Mouse (Mus musculus) stomach, embryonic 15.5 days (tissue): Measurements from ENCODE around the gene Cdc42ep2. TPM values are rescaled to one million over a fixed set of nuclear protein-coding genes. Genes with fewer than 3 reads are reported as not detected.

Experiments used
- ATAC-seq: fragments of 200-750 bp; cut with Nextera tagmentation; 2 replicates; pipeline ENCODE4 v1.8.0; 2017; ENCODE audit warnings: low read depth, moderate number of reproducible peaks, moderate TSS enrichment; ENCODE audit not compliant: insufficient read depth, low FRiP score
- H3K27ac ChIP-seq: fragments of 300-500 bp; sonication (generic); 2 replicates; pipeline ENCODE4 v1.5.1; 2015; ENCODE audit warnings: mild to moderate bottlenecking, inconsistent platforms
- H3K27me3 ChIP-seq: fragments of 300-500 bp; sonication (generic); replicated peaks from 2 replicates; pipeline ENCODE4 v1.6.1; 2015; ENCODE audit warnings: inconsistent platforms
- H3K36me3 ChIP-seq: fragments of 300-500 bp; sonication (generic); 2 replicates; pipeline ENCODE4 v1.6.1; 2015; ENCODE audit warnings: inconsistent platforms
- H3K4me1 ChIP-seq: fragments of 300-500 bp; sonication (generic); 2 replicates; pipeline ENCODE4 v1.6.1; 2015; ENCODE audit warnings: inconsistent platforms
- H3K4me2 ChIP-seq: fragments of 300-500 bp; sonication (generic); 2 replicates; pipeline ENCODE4 v1.6.1; 2015; ENCODE audit warnings: mild to moderate bottlenecking, inconsistent platforms
- H3K4me3 ChIP-seq: fragments of 300-500 bp; sonication (generic); replicated peaks from 2 replicates; pipeline ENCODE4 v1.5.1; 2015; ENCODE audit warnings: inconsistent platforms
- H3K9ac ChIP-seq: fragments of 300-500 bp; sonication (generic); 2 replicates; pipeline ENCODE4 v1.6.1; 2015; ENCODE audit warnings: inconsistent platforms
- H3K9me3 ChIP-seq: fragments of 300-500 bp; sonication (generic); 2 replicates; pipeline ENCODE4 v1.6.1; 2016; ENCODE audit warnings: inconsistent platforms
- WGBS: fragments of 180-500 bp; shearing (Covaris S2); methylation state at CpG from one replicate; pipeline ENCODE4 v1.1.7; 2015; 5-methylcytosine and 5-hydroxymethylcytosine counted together
- polyA plus RNA-seq: library from polyadenylated mRNA; unstranded; fragments of >200 nt; fragmentation: Nextera tagmentation; extraction: Ambion mirVana; gene quantifications from 2 replicates; pipeline ENCODE4 v1.2.1, GENCODE M21; 2015

The Cdc42ep2 gene
- polyA plus RNA-seq, 1 experiment from 2014 or later, result 11.0 TPM

DNA sequence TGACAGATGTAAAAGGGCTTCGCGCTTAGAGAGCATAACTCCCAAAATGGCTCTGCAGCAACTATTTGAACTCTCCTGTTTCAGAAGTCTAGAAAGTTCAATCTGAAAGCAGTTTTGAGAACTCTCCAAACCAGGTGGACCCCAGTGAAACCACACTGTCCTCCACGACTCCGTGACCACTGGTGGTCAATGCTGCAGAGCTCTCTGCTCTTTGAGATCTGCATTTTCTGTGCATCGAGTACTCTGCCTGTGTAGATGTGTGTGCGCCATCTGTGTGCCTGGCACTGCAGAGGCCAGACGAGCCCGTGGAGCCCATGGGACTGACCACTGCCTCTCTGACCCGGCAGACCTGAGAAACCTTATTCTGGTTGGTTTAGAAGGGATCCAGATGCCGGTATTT is 30.3 kb upstream of the Cdc42ep2 start:
- Histone ChIP-seq H3K4me2 (peak overlapping the region; percentile 39; the same call in 1 of the 2 replicates), H3K27me3 (no peaks in the 10 kb centered on the region), H3K4me3 (no peak overlapping the region), H3K27ac (peak overlapping the region; percentile 63), H3K9me3 (no peaks in the 10 kb centered on the region), H3K36me3 (peaks cover 23% of the 10 kb centered on the region), H3K4me1 (peaks cover 11% of the 10 kb centered on the region), H3K9ac (no peak overlapping the region)
- no peak for ATAC-seq
- 83% methylated on average over 10 of the region's 10 CpGs for WGBS

DNA sequence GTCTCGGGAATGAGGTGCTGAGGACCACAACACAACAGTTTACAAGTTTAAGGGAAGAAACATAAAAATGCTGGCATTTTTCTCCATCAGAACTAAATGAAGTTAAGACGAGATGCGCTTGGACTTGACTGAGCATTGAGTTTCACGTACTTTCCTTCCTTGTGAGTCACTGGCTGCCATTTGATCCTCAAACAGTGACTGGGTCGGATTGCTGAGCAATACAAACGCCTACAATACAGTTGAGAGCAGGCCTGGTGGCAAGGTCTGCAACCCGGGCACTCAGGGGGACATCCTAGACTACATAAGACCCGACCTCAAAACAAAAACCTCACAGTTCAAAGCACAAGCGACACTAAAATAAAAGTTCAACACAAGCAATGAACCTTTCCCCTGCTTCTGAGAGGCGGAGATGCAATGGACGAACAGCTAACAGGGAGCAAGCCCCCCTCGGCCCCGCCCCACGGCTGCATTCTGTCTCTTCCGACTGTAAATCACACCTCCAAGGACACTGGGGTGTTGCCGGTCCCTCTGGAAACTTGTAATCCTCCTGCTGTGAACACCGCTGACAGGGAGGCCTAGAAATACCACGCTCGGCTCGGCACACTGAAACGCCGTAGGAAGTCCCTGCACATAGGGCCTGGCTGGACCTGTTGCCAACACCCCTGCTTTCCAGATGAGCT is 29.6 kb upstream of the Cdc42ep2 start:
- ATAC-seq, result no peak
- H3K4me3 ChIP-seq, result no peak overlapping the region
- H3K4me2 ChIP-seq, result no peak overlapping the region
- 0 out of 2 replicates have a peak overlapping the region, but pooled peaks have one; percentile 36 for H3K27ac ChIP-seq
- peaks cover 11% of the 10 kb centered on the region for H3K4me1 ChIP-seq
- WGBS, result 78% methylated on average over 22 of the region's 22 CpGs
- H3K27me3 ChIP-seq, result no peaks in the 10 kb centered on the region
- no peak overlapping the region for H3K9ac ChIP-seq
- H3K9me3 ChIP-seq, result no peaks in the 10 kb centered on the region
- H3K36me3 ChIP-seq, result peaks cover 25% of the 10 kb centered on the region

DNA sequence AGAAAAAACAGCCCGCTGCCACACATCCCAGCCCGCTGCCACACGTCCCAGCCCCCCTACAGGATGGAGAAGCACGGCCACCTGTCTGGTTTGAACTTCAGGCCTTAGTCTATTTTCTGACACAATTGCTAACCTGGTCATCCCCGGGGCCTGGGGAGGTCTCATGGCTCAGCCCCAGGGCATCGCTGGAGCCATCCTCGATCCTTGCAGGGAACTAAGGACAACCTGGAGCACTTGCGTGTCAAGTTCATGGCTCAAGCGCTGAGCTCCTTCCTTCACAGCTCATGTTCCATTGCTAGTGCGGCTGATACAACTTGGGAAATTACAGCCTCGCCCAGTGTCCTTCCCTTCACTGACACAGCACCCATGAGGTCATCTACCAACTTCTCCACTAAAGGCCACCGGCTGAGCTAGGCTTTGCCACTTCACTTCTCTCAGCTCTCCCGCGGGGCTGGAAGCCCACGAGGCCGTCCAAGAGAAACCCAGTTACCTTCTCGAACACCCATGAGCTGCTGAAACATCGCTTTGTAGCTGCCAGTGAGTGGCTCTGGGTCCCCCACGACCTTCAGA is 28.7 kb upstream of the Cdc42ep2 start:
- peaks cover 11% of the 10 kb centered on the region for H3K4me1 ChIP-seq
- no peaks in the 10 kb centered on the region for H3K9me3 ChIP-seq
- no peaks in the 10 kb centered on the region for H3K27me3 ChIP-seq
- peaks cover 24% of the 10 kb centered on the region for H3K36me3 ChIP-seq
- 88% methylated on average over 19 of the region's 19 CpGs for WGBS
- no peak overlapping the region for H3K4me3 ChIP-seq
- no peak overlapping the region for H3K9ac ChIP-seq
- no peak for ATAC-seq
- no peak overlapping the region for H3K4me2 ChIP-seq
- H3K27ac ChIP-seq, result 0 out of 2 replicates have a peak overlapping the region, but pooled peaks have one; percentile 66

DNA sequence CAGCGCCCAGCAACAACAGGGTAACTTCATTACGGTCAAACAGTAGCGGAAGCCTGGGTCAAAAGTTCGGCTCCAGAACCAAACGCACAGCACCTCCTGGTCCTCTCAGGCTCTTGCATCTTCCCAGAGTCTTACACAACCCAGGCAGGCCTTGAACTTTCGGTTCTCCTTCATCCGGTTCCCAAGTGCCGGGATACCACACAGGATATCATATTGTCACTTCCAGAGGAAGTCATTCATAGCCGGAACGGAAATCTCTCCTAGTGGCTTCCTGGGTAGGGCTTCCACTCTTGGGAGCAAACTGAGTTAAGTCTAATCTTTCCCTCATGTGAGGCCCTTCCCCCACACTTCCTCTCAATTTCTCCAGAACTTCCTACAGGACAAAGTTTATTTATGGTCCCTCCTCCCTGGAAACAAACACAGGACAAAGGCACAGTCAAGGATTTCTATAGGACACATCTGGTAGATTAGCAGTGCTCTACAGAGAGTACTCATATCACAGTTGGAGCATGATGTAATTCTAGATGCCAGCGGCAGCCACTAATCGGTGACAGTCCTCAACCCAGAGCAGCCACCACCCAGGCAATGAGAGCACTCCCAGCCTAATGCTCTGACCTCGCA is 27.6 kb upstream of the Cdc42ep2 start:
- H3K36me3 ChIP-seq, result peaks cover 24% of the 10 kb centered on the region

DNA sequence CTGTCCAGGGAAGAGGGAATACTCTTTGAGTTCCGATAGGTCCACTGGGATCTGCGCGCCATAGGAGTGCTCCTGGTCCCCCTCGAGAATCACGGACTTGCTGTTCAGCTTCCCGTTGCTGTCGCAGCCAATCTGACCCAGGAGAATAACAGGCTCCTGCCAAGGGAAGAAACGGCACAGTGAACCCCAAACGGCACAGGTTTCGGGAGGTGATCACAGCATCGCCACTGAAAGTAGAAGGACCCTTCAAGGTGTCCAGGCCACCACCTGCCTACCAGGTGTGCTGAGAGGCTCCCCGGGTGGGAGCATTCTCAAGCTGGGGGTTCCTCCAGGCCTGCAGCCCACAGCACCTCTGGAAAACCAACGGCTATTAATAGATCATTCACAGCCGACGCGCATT is 27.0 kb upstream of the Cdc42ep2 start:
- Histone ChIP-seq H3K27me3 (no peaks in the 10 kb centered on the region), H3K4me3 (no peak overlapping the region), H3K9me3 (no peaks in the 10 kb centered on the region), H3K9ac (no peak overlapping the region), H3K36me3 (peaks cover 24% of the 10 kb centered on the region), H3K4me2 (no peak overlapping the region), H3K27ac (peak overlapping the region; percentile 9; the same call in 1 of the 2 replicates), H3K4me1 (peaks cover 11% of the 10 kb centered on the region)
- no peak for ATAC-seq
- WGBS, result 85% methylated on average over 16 of the region's 16 CpGs

More for the DNA sequence above, 27.6 kb upstream of the Cdc42ep2 start:
- Histone ChIP-seq H3K4me1 (peaks cover 11% of the 10 kb centered on the region), H3K27me3 (no peaks in the 10 kb centered on the region), H3K4me2 (no peak overlapping the region), H3K9ac (no peak overlapping the region), H3K4me3 (no peak overlapping the region), H3K27ac (peak overlapping the region; percentile 66), H3K9me3 (no peaks in the 10 kb centered on the region)
- no peak for ATAC-seq
- WGBS, result 69% methylated on average over 13 of the region's 13 CpGs

DNA sequence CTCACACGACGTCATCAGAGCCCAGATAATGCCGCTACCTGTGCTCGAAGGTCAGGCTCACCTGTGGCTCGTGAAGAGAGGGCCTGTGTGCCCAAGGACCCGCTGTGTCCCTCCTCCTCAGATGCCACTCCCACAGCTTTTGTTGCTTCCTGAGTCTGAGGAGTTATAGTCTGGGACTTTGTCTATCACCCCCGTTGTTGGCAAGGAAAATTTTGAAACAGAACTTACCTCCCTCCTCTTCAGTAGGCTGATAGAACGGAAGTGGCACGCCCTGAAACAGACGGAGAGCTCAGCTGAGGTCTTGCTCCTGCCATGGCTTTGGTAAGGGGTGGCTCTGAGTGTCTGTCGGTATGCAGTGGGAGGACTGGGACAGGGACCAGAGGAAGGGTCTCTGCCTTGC is 25.6 kb upstream of the Cdc42ep2 start:
- Histone ChIP-seq H3K27me3 (no peaks in the 10 kb centered on the region), H3K4me3 (no peak overlapping the region), H3K9ac (no peak overlapping the region), H3K9me3 (no peaks in the 10 kb centered on the region), H3K4me1 (peaks cover 14% of the 10 kb centered on the region), H3K36me3 (peaks cover 24% of the 10 kb centered on the region), H3K27ac (no peak overlapping the region), H3K4me2 (no peak overlapping the region)
- 92% methylated on average over 11 of the region's 11 CpGs for WGBS
- ATAC-seq, result no peak

DNA sequence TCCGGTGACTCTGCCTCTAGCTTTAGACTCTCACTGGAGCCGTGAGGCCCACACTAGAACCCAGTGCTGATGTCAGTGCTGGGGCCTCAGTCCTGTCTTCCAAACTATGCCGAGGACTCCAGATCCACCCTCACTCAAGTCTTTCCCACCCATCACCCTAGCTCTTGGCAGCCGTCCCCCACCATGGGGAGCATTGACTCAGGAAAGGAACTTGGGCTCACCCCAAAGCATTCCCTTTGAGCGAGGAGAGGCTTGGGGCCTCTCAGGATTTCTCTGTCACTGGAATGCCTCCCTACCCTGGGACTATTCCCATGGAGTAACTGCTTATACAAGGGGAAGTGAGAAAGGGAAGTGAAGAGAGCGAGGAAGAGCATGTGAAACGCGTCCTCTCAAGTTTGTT is 21.3 kb upstream of the Cdc42ep2 start:
- 56% methylated on average over 8 of the region's 8 CpGs for WGBS
- H3K4me3 ChIP-seq, result no peak overlapping the region
- no peak; the same call in 1 of the 2 replicates for ATAC-seq
- H3K36me3 ChIP-seq, result peaks cover 16% of the 10 kb centered on the region; the same call in 1 of the 2 replicates
- H3K4me2 ChIP-seq, result no peak overlapping the region
- no peaks in the 10 kb centered on the region for H3K27me3 ChIP-seq
- no peaks in the 10 kb centered on the region for H3K9me3 ChIP-seq
- peak overlapping the region; percentile 67 for H3K27ac ChIP-seq
- peaks cover 18% of the 10 kb centered on the region for H3K4me1 ChIP-seq
- no peak overlapping the region for H3K9ac ChIP-seq

DNA sequence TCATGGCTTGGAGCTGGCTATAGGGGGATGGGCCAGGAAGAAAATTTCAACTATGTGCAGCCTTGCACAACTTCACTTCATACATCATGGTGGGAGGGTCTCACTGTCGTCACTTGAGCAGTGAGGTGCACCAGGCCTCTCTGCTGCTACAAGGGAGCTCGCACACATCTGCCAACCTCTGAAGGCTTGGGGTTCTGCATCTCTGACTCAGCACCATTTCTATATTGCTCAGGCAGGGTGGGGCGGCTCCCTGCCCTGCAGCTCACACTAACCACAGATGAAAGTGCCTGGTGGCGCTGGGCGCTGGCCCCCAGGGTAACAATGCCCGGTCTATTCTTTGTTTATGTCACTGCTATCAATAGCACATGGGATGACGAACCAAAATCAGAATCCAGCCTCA is 20.4 kb upstream of the Cdc42ep2 start:
- Histone ChIP-seq H3K9ac (no peak overlapping the region), H3K27me3 (no peaks in the 10 kb centered on the region), H3K27ac (peak overlapping the region; percentile 67), H3K9me3 (no peaks in the 10 kb centered on the region), H3K4me2 (peak overlapping the region; percentile 8; the same call in 1 of the 2 replicates), H3K4me1 (peaks cover 22% of the 10 kb centered on the region), H3K4me3 (no peak overlapping the region), H3K36me3 (peaks cover 15% of the 10 kb centered on the region; the same call in 1 of the 2 replicates)
- 49% methylated on average over 7 of the region's 7 CpGs for WGBS
- ATAC-seq, result peak; percentile 34; the same call in 1 of the 2 replicates

DNA sequence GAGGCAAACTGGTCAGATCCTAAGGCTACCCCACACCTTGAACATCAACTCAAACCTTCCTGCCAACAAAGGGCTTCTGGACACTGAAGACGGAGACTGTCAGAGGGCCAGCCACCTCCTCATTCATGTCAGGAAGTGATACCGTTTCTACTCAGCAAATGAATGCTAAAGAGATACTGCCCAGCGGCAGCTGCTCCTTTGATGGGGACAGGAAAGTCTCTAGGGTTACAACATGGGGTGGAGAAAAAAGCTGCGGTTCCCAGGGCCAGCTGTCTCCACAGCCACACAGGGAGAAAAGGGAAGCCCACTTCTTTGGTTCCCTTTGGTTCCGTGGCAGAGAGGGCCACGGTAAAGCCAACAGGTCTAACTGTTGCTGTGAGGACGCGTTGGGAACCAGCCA is 19.5 kb upstream of the Cdc42ep2 start:
- no peak for ATAC-seq
- Histone ChIP-seq H3K9ac (no peak overlapping the region), H3K4me1 (peaks cover 29% of the 10 kb centered on the region), H3K9me3 (no peaks in the 10 kb centered on the region), H3K4me2 (no peak overlapping the region), H3K27me3 (no peaks in the 10 kb centered on the region), H3K36me3 (0 out of 2 replicates have a peak, but pooled peaks cover 19% of the 10 kb centered on the region), H3K4me3 (no peak overlapping the region), H3K27ac (no peak overlapping the region)
- WGBS, result 73% methylated on average over 8 of the region's 8 CpGs

DNA sequence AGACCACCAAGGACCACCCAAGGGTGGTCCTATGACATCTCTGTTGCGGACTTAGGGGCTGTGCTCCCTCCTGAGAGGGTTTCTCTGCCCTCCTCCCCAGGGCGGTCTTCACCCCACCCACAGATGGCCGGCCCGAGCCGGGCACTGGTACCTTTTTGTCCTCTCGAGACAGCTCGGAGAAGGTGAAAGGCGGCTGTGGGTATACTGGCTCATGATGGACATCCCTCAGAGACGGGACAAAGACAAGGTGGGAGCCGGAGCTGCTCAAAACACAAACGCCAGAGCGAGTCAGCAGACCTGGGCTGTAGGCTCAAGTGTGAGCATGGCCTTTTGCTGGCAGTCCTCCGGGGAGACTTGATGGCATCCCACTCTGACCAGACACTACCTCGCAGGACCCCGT is 18.8 kb upstream of the Cdc42ep2 start:
- H3K4me3 ChIP-seq, result no peak overlapping the region
- H3K27ac ChIP-seq, result 0 out of 2 replicates have a peak overlapping the region, but pooled peaks have one; percentile 16
- H3K36me3 ChIP-seq, result 0 out of 2 replicates have a peak, but pooled peaks cover 16% of the 10 kb centered on the region
- WGBS, result 92% methylated on average over 15 of the region's 15 CpGs
- no peak overlapping the region for H3K4me2 ChIP-seq
- ATAC-seq, result no peak
- no peaks in the 10 kb centered on the region for H3K9me3 ChIP-seq
- H3K9ac ChIP-seq, result no peak overlapping the region
- H3K27me3 ChIP-seq, result no peaks in the 10 kb centered on the region
- peaks cover 32% of the 10 kb centered on the region for H3K4me1 ChIP-seq

DNA sequence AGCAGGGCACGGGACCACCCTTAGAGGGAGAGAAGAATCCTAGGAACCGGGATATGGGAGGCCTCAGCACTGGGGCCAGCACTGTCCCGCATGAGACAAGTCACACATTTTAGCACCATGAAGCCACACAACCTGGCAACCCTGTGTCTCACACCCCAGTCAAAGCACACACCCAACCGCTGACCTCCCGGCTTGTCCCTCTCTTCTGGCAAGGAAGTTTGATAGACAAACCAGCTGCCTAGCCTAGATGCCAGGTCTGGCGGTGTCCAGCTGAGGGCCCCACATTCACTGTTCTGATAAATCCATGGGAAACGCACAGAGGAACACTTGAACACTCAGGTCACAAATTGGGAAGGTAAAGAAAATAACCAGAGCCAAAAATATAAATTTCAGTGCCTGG is 18.0 kb upstream of the Cdc42ep2 start:
- Histone ChIP-seq H3K9ac (no peak overlapping the region), H3K36me3 (0 out of 2 replicates have a peak, but pooled peaks cover 13% of the 10 kb centered on the region), H3K9me3 (no peaks in the 10 kb centered on the region), H3K4me3 (no peak overlapping the region), H3K4me2 (no peak overlapping the region), H3K4me1 (peaks cover 41% of the 10 kb centered on the region), H3K27me3 (no peaks in the 10 kb centered on the region), H3K27ac (no peak overlapping the region)
- ATAC-seq, result no peak
- WGBS, result 87% methylated on average over 7 of the region's 7 CpGs

DNA sequence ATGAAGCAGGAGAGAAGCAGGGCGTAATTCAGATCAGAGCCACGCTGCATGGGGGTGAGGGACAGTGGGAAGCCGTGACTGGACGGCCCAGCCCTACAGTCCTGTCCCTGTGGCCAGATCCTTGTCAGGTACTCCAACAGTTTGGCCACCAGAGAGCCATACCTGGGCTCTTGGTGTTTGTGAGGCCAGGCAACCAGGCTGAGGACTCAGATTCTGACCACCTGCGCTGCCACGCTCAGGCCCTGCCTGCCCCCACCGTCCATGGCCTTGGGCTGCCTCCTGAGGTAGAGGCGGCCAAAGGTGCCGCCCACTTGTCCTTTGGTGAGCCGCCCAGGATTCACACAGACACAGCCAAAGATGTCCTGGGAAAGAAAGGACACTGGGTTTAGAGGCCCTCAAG is 16.0 kb upstream of the Cdc42ep2 start:
- Histone ChIP-seq H3K9ac (no peak overlapping the region), H3K4me2 (no peak overlapping the region), H3K9me3 (no peaks in the 10 kb centered on the region), H3K27ac (peak overlapping the region; percentile 75), H3K36me3 (0 out of 2 replicates have a peak, but pooled peaks cover 11% of the 10 kb centered on the region), H3K4me3 (no peak overlapping the region), H3K4me1 (peaks cover 45% of the 10 kb centered on the region), H3K27me3 (no peaks in the 10 kb centered on the region)
- 84% methylated on average over 10 of the region's 10 CpGs for WGBS
- ATAC-seq, result no peak
